Mouse (Mus musculus) central nervous system, embryonic 11.5 days (tissue): ENCODE measurements around the gene Ncoa3. TPM values are rescaled to one million over a fixed set of nuclear protein-coding genes. Genes with fewer than 3 reads are reported as not detected.

Experiments
- polyA plus RNA-seq: library from polyadenylated mRNA; depleted of rRNA; stranded (reverse); fragments of >200 nt; gene quantifications from 2 replicates; pipeline ENCODE4 v1.2.3, GENCODE M21; 2012; rRNA removed

Ncoa3 gene
- 15.3 and 21.0 TPM in 2 replicates for polyA plus RNA-seq

GRCm38 (mm10) chr2:165992270-165993172, at the start of gene Ncoa3:
TSS of gene Ncoa3 (plus strand) at chr2:165992636.

Other genes with a start within 250 kb of the Ncoa3 start
- gene Zmynd8, start 93.6 kb upstream of the Ncoa3 start, polyA plus RNA-seq, result 53.7 and 56.9 TPM in 2 replicates
- gene Sulf2, start 163.0 kb downstream of the Ncoa3 start, polyA plus RNA-seq, result 83.5 and 187 TPM in 2 replicates